Mouse (Mus musculus): ENCODE data around the gene Wdr95. TPM values are rescaled to one million over a fixed set of nuclear protein-coding genes. Genes with fewer than 3 reads are reported as not detected.
A peak's percentile ranks its signal among the peaks of the same experiment; 100 is the strongest.
"Not testable (repeated sequence)": the region's sequence is repeated elsewhere in the genome, so short reads cannot be mapped to it uniquely, and the experiment has no call there.

The Wdr95 gene
- total and polyA plus RNA-seq, 2 experiments, result not detected

DNA sequence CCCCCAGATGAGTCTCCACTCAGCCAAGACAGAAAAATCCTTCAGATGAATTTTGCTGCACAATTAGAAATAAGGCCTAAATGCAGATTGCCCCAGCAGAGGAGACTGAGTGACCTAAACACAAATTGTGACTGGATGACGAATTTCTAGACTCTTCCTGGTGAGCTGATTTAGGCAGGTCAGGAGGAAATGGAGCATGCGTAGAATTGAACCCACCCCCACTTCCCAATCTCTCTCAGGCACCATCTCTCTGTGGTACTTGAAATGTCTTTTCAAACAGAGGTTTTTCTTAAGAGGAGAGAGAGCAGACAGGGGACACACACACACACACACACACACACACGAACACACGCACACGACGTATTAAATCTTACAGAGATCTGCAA is 4.6 kb upstream of the Wdr95 start:
- 73% methylated on average over 6 of the region's 6 CpGs for WGBS

DNA sequence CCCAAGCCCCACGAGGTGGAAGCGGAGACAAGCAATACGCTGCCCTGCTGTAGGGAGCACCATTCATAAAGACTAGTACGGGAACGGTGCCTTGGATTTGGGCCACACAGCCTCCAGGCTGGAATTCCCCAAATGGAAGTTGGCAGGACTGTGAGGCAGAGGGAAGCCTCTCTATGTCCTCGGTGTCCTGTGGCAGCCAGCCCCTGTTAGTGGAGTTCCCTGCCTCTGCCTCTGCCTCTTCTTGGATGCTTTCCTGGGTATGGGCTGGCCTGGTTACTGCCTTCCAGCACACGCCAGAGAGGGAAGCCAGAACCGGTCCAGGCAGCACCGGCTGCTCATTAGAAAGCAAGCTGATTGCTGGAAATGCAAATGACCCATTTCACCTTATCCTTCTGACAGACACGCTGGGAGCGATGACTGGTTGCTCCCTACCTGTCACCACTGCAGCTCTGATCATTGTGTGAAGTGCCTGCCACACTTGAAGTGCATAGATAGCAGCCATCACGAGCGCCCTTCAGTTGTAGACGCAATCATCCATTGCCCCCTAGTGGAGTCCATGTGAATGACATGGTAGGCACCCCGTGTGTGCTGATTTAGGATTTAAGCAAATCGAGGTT is 4.1 kb upstream of the Wdr95 start:
- peak; percentile 79 for TF ChIP-seq CTCF (IDR thresholded peaks at IDR 0.05; ENCODE audit: low read depth, low read length)
- no peak for TF ChIP-seq POLR2A (IDR thresholded peaks at IDR 0.05; ENCODE audit: extremely low read depth, insufficient read depth, low read length)
- Histone ChIP-seq H3K9ac (ENCODE audit: low read depth, low read length) (no peak overlapping the region), H3K27ac (replicated peaks; ENCODE audit: insufficient read depth, low read depth, low read length) (no peak overlapping the region), H3K4me3 (ENCODE audit: insufficient read depth, low read depth, low read length) (no peak overlapping the region), H3K36me3 (ENCODE audit: control insufficient read depth, insufficient read depth, low read length) (no peaks in the 10 kb centered on the region), H3K4me1 (ENCODE audit: control insufficient read depth, insufficient read depth, low read length) (no peaks in the 10 kb centered on the region), H3K27me3 (ENCODE audit: control insufficient read depth, insufficient read depth, low read length) (no peaks in the 10 kb centered on the region), H3K79me2 (ENCODE audit: control insufficient read depth, insufficient read depth, low read length) (no peaks in the 10 kb centered on the region)
- 28% methylated on average over 16 of the region's 16 CpGs for WGBS
- DNase-seq (ENCODE audit: extremely low read depth, low read depth, low spot score), result peak; percentile 43

More for the DNA sequence above, 4.6 kb upstream of the Wdr95 start:
- no peak overlapping the region for H3K27ac ChIP-seq (replicated peaks; ENCODE audit: insufficient read depth, low read depth, low read length)
- DNase-seq (ENCODE audit: extremely low read depth, low read depth, low spot score), result no peak
- no peaks in the 10 kb centered on the region for H3K36me3 ChIP-seq (ENCODE audit: control insufficient read depth, insufficient read depth, low read length)
- no peaks in the 10 kb centered on the region for H3K27me3 ChIP-seq (ENCODE audit: control insufficient read depth, insufficient read depth, low read length)
- TF ChIP-seq CTCF (IDR thresholded peaks at IDR 0.05; ENCODE audit: low read depth, low read length) (no peak), POLR2A (IDR thresholded peaks at IDR 0.05; ENCODE audit: extremely low read depth, insufficient read depth, low read length) (no peak)
- H3K4me1 ChIP-seq (ENCODE audit: control insufficient read depth, insufficient read depth, low read length), result no peaks in the 10 kb centered on the region
- H3K79me2 ChIP-seq (ENCODE audit: control insufficient read depth, insufficient read depth, low read length), result no peaks in the 10 kb centered on the region
- H3K9ac ChIP-seq (ENCODE audit: low read depth, low read length), result no peak overlapping the region
- H3K4me3 ChIP-seq (ENCODE audit: insufficient read depth, low read depth, low read length), result no peak overlapping the region

DNA sequence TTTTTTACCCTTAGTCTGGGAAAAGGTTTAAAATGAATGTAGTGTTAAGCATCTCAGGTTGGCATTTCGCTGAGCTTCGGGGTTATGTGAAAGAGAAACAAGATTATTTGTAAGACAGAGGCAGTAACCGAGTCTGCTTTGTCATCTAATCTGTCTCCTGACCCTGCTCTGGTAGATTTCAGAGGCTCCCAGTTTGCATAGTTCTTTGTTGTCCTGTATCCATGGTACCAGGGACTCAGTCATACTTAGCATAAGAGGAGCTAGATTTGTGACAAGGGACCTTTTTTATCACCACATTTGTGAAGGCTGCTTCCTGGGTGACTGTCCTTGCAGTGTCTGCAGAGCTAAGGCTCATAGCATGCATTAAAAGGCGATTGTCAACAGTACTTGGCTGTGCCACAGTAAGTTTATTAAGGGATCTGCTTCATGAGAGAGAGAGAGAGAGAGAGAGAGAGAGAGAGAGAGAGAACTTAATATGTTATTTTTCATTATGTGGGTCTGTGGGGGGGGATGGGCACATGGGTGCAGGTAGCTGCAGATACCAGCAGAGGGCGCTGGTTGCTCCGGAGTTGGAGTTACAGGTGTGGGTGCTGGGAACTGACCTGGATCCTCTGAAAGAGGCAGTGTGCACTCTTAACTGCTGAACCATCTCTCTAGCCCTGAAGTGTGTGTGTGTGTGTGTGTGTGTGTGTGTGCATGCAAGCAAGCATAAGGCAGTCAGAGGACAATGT is 3.3 kb upstream of the Wdr95 start:
- no peak for DNase-seq (ENCODE audit: extremely low read depth, low read depth, low spot score)
- H3K36me3 ChIP-seq (ENCODE audit: control insufficient read depth, insufficient read depth, low read length), result no peaks in the 10 kb centered on the region
- TF ChIP-seq POLR2A (IDR thresholded peaks at IDR 0.05; ENCODE audit: extremely low read depth, insufficient read depth, low read length), result no peak
- TF ChIP-seq CTCF (IDR thresholded peaks at IDR 0.05; ENCODE audit: low read depth, low read length), result peak; percentile 41
- no peaks in the 10 kb centered on the region for H3K4me1 ChIP-seq (ENCODE audit: control insufficient read depth, insufficient read depth, low read length)
- no peak overlapping the region for H3K4me3 ChIP-seq (ENCODE audit: insufficient read depth, low read depth, low read length)
- H3K79me2 ChIP-seq (ENCODE audit: control insufficient read depth, insufficient read depth, low read length), result no peaks in the 10 kb centered on the region
- H3K27ac ChIP-seq (replicated peaks; ENCODE audit: insufficient read depth, low read depth, low read length), result no peak overlapping the region
- 43% methylated on average over 6 of the region's 6 CpGs for WGBS
- H3K9ac ChIP-seq (ENCODE audit: low read depth, low read length), result no peak overlapping the region
- no peaks in the 10 kb centered on the region for H3K27me3 ChIP-seq (ENCODE audit: control insufficient read depth, insufficient read depth, low read length)

DNA sequence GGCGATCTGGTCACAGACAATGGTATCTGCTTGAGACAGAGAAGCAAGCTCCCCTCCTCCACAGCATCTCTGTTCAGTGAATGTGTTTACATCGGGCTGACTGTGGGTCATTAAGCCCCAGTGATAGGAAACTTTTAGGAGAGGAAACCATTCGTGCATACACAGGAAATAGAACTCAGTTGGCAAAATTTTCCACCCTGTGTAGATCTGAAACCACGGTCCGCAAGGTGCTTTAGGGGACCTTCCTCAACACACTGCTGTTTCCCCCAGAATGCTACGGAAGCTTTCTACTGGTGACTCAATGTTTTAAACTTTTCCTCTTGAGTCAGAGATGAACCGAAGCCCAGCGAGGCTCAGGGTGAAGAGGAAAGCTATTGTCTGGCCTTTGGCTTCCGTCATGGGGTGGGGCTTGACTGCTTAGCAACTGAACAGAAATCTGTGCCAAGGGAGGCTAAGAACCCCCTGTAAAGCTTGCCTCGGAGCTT is 2.0 kb upstream of the Wdr95 start:
- TF ChIP-seq POLR2A (IDR thresholded peaks at IDR 0.05; ENCODE audit: extremely low read depth, insufficient read depth, low read length) (no peak), CTCF (IDR thresholded peaks at IDR 0.05; ENCODE audit: low read depth, low read length) (no peak)
- Histone ChIP-seq H3K4me3 (ENCODE audit: insufficient read depth, low read depth, low read length) (no peak overlapping the region), H3K27me3 (ENCODE audit: control insufficient read depth, insufficient read depth, low read length) (no peaks in the 10 kb centered on the region), H3K9ac (ENCODE audit: low read depth, low read length) (no peak overlapping the region), H3K4me1 (ENCODE audit: control insufficient read depth, insufficient read depth, low read length) (no peaks in the 10 kb centered on the region), H3K27ac (replicated peaks; ENCODE audit: insufficient read depth, low read depth, low read length) (no peak overlapping the region), H3K79me2 (ENCODE audit: control insufficient read depth, insufficient read depth, low read length) (no peaks in the 10 kb centered on the region), H3K36me3 (ENCODE audit: control insufficient read depth, insufficient read depth, low read length) (no peaks in the 10 kb centered on the region)
- no peak for DNase-seq (ENCODE audit: extremely low read depth, low read depth, low spot score)
- 45% methylated on average over 10 of the region's 10 CpGs for WGBS

DNA sequence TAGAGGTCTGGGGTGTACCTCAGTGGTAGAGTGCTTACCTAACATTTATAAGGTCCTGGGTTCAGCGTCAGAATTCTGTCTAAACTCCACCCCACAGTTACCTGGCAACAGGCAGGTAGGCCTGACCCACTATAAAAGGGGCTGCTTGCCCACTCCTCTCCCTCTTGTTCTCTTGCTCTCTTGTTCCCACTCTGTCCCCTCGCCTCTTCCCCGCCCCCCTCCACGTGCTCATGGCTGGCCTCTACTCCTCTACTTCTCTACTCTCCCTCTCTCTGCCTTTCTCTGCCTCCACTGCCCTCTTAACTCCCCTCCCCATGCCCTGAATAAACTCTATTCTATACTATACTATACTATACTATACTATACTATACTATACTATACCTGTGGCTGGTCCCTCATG is 1.2 kb upstream of the Wdr95 start:
- not testable (repeated sequence) for H3K79me2 ChIP-seq (ENCODE audit: control insufficient read depth, insufficient read depth, low read length); H3K27ac ChIP-seq (replicated peaks; ENCODE audit: insufficient read depth, low read depth, low read length); H3K27me3 ChIP-seq (ENCODE audit: control insufficient read depth, insufficient read depth, low read length); H3K36me3 ChIP-seq (ENCODE audit: control insufficient read depth, insufficient read depth, low read length); H3K9ac ChIP-seq (ENCODE audit: low read depth, low read length); DNase-seq (ENCODE audit: extremely low read depth, low read depth, low spot score); H3K4me1 ChIP-seq (ENCODE audit: control insufficient read depth, insufficient read depth, low read length); H3K4me3 ChIP-seq (ENCODE audit: insufficient read depth, low read depth, low read length)
- WGBS, result 79% methylated on average over 4 of the region's 4 CpGs

DNA sequence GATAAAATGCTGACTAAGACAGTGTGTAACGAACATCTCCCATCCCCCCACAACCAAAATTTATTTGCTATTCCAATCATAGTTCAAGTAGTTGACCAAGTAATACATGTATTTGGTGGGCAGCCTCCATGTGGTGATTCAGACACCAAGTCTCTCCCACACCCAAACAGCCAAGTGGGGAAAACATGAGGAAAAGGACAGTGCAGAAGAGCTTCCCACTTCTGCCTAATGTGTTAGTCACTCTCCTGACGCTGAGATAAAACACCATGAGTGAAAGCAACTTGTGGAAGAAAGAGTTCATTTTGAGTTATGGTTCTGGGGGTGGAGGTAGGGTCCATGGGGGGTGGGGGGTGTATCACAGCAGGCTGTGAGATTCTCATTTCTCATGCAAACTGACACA is 5.4 kb downstream of the Wdr95 start:
- Histone ChIP-seq H3K79me2 (ENCODE audit: control insufficient read depth, insufficient read depth, low read length) (no peaks in the 10 kb centered on the region), H3K9ac (ENCODE audit: low read depth, low read length) (no peak overlapping the region), H3K27ac (replicated peaks; ENCODE audit: insufficient read depth, low read depth, low read length) (no peak overlapping the region), H3K27me3 (ENCODE audit: control insufficient read depth, insufficient read depth, low read length) (no peaks in the 10 kb centered on the region), H3K4me1 (ENCODE audit: control insufficient read depth, insufficient read depth, low read length) (no peaks in the 10 kb centered on the region), H3K4me3 (ENCODE audit: insufficient read depth, low read depth, low read length) (no peak overlapping the region), H3K36me3 (ENCODE audit: control insufficient read depth, insufficient read depth, low read length) (no peaks in the 10 kb centered on the region)
- TF ChIP-seq POLR2A (IDR thresholded peaks at IDR 0.05; ENCODE audit: extremely low read depth, insufficient read depth, low read length) (no peak), CTCF (IDR thresholded peaks at IDR 0.05; ENCODE audit: low read depth, low read length) (no peak)
- WGBS, result 94% methylated on average over 2 of the region's 2 CpGs
- DNase-seq (ENCODE audit: extremely low read depth, low read depth, low spot score), result no peak

Measured in liver, adult 2 months (tissue).